Mouse (Mus musculus): ENCODE results near the gene Dnah11. TPM values are rescaled to one million over a fixed set of nuclear protein-coding genes. Genes with fewer than 3 reads are reported as not detected.

Gene Dnah11
- total RNA-seq (2018; cell fraction: chromatin; rRNA removed) = under 1 TPM in 1 of 26 experiments, not detected in 25; 0.09 TPM
- under 1 TPM in 1 of 26 experiments, not detected in 25; under 0.01 TPM for total RNA-seq (2018; cell fraction: cytosol; rRNA removed)
- total RNA-seq (2018; cell fraction: nucleus; rRNA removed) = not detected
- 0.03 TPM in 1 of 3 replicates, not detected in the others for polyA plus RNA-seq (2018)

GRCm38 (mm10) chr12:118198386-118199093, at the start of gene Dnah11:
Gene Dnah11 (minus strand): TSS chr12:118199043.
- H3K27ac ChIP-seq = no peak within 1 kb of the TSS
- H3K79me2 ChIP-seq (ENCODE audit: inconsistent target) = no peaks in the 10 kb centered on the region
- WGBS (ENCODE audit: missing documents) = under 1% methylated on average over 47 of the region's 47 CpGs
- no peaks in the 10 kb centered on the region for H3K36me3 ChIP-seq (ENCODE audit: inconsistent target)
- H3K4me3 ChIP-seq (ENCODE audit: inconsistent target) = no peak within 1 kb of the TSS

DNA sequence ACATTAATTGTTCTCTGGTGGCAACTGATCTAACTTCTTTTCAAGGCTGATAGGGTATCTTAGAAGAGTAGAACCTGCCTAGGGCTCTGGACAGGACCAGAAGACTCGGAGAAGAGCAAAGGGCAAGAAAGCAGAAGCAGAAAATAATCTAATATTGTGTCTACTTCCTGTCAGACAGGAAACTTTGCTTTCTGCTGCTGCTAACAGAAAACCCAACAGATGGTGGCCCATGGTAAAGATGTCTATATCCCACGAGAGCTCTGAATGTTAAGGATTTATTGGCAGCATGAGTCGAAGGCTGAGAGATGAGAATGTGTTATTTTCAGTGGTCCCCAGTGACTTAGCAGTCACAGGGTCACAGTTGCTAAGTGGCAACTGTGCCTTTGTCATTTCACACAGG, 22.3 kb upstream of the Dnah11 start:
- Histone ChIP-seq H3K36me3 (ENCODE audit: inconsistent target) (no peaks in the 10 kb centered on the region), H3K27ac (no peak overlapping the region), H3K4me3 (ENCODE audit: inconsistent target) (no peak overlapping the region), H3K79me2 (ENCODE audit: inconsistent target) (no peaks in the 10 kb centered on the region)
- 0% methylated on average over 3 of the region's 3 CpGs for WGBS (ENCODE audit: missing documents)

DNA sequence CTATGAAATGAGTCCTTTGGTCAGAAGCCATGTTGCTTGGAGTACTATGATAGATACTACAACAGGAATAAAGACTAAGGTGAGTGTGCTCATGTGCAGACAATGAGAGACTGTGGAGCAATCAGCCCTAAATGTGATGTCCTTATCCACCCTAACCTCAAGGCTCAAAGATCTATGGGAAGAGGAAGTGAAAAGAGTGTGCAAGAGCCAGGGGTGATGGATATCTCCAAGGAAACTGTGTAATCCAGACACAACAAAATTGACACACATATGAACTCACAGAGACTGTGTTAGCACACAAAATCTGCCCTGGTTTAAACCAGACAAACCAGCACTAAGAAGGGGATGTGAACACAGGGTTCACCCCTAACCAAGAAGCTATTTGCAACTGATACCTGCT, 21.2 kb upstream of the Dnah11 start:
- Histone ChIP-seq H3K27ac (no peak overlapping the region), H3K79me2 (ENCODE audit: inconsistent target) (no peaks in the 10 kb centered on the region), H3K4me3 (ENCODE audit: inconsistent target) (no peak overlapping the region), H3K36me3 (ENCODE audit: inconsistent target) (no peaks in the 10 kb centered on the region)

GRCm38 (mm10) chr12:118212163-118212562, 13.3 kb upstream of the Dnah11 start:
- 10% methylated on average over 2 of the region's 2 CpGs for WGBS (ENCODE audit: missing documents)
- H3K27ac ChIP-seq = no peak overlapping the region
- no peaks in the 10 kb centered on the region for H3K36me3 ChIP-seq (ENCODE audit: inconsistent target)
- no peaks in the 10 kb centered on the region for H3K79me2 ChIP-seq (ENCODE audit: inconsistent target)
- no peak overlapping the region for H3K4me3 ChIP-seq (ENCODE audit: inconsistent target)

DNA sequence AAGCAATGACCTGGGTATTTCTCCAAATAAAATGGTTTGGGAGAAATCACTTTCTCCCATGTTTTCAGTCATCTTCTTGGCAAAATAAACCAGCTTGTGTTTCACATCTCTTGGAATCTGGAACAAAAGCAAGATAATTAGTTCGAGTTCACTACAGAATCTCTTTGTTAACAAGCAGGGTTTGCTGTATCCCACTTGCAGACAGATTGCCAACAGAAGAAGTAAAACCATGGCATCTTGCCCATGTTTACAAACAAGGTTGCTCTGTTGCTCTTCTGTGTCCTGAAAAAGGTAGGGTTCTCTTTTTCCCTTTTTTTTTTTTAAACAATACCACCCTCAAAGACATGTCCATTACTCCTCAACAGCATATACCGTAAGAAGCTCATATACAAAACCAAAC, 2.3 kb downstream of the Dnah11 start:
- no peaks in the 10 kb centered on the region for H3K79me2 ChIP-seq (ENCODE audit: inconsistent target)
- no peak overlapping the region for H3K4me3 ChIP-seq (ENCODE audit: inconsistent target)
- WGBS (ENCODE audit: missing documents) = 92% methylated on average over 2 of the region's 2 CpGs
- no peaks in the 10 kb centered on the region for H3K36me3 ChIP-seq (ENCODE audit: inconsistent target)
- H3K27ac ChIP-seq = no peak overlapping the region

DNA sequence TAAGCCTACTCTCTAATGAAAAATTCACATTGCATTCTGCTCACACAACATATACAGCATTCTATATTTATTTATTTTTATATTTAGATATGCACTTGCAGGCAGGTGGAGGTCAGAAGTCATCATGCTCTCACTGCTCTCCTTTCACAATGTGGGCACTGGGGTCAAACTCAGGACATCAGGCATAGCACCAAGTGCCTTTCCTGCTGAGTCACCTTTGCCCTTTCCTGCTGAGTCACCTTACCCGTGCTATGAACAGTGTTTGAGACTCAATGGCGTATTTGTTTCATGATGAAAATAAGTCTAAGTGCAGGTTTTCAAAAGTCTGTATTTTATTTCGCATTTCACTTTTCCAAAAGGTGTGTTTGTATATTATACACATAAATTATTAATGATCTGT, 9.3 kb downstream of the Dnah11 start:
- WGBS (ENCODE audit: missing documents) = 51% methylated on average over 3 of the region's 3 CpGs
- no peak overlapping the region for H3K27ac ChIP-seq
- no peaks in the 10 kb centered on the region for H3K79me2 ChIP-seq (ENCODE audit: inconsistent target)
- H3K4me3 ChIP-seq (ENCODE audit: inconsistent target) = no peak overlapping the region
- no peaks in the 10 kb centered on the region for H3K36me3 ChIP-seq (ENCODE audit: inconsistent target)

GRCm38 (mm10) chr12:118187663-118188062, 11.2 kb downstream of the Dnah11 start:
- no peak overlapping the region for H3K27ac ChIP-seq
- no peaks in the 10 kb centered on the region for H3K36me3 ChIP-seq (ENCODE audit: inconsistent target)
- no peaks in the 10 kb centered on the region for H3K79me2 ChIP-seq (ENCODE audit: inconsistent target)
- 87% methylated on average over 2 of the region's 2 CpGs for WGBS (ENCODE audit: missing documents)
- no peak overlapping the region for H3K4me3 ChIP-seq (ENCODE audit: inconsistent target)

- H3K27ac ChIP-seq = no peak overlapping the region
- no peaks in the 10 kb centered on the region for H3K36me3 ChIP-seq (ENCODE audit: inconsistent target)
- H3K4me3 ChIP-seq (ENCODE audit: inconsistent target) = no peak overlapping the region
- 85% methylated on average over 4 of the region's 4 CpGs for WGBS (ENCODE audit: missing documents)
- H3K79me2 ChIP-seq (ENCODE audit: inconsistent target) = no peaks in the 10 kb centered on the region
Observed at GRCm38 (mm10) chr12:118186881-118187489, 11.9 kb downstream of the Dnah11 start.

DNA sequence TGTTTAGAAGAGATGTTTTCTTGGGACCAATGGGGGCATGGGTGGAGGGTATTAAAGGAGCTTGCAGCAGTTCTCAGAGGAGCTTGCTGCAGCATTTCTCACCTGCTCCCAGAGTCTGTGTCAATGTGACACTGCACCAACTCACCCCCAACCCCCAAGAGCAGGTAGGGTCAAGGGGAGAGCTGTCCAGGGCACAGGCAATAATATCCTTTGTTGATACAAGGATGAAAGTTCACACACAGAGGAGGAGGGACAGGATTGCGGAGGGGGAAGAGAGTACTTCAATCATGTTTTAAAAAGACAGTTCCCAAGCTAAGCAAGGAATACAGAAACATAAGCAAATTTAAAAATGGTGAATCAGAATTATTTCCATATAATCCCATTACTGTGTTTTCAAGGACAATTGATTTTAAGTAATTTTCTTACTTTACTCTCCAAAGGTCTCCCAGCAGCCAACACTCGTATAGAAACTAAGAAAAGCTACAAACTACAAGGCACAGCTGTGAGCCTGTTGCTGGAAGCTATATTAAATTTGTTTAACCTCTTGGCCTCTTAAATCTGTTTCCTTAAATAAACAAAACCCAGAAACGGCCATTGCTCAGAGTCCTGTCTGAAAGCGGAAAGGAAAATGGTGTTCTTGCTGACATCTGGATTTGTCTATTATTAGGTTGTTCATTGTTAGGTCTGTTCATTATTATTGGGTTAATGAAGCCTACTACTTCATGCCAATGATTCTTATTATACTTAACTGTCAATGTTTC, 12.5 kb downstream of the Dnah11 start:
- no peaks in the 10 kb centered on the region for H3K79me2 ChIP-seq (ENCODE audit: inconsistent target)
- H3K4me3 ChIP-seq (ENCODE audit: inconsistent target) = no peak overlapping the region
- H3K27ac ChIP-seq = no peak overlapping the region
- no peaks in the 10 kb centered on the region for H3K36me3 ChIP-seq (ENCODE audit: inconsistent target)
- 79% methylated on average over 4 of the region's 4 CpGs for WGBS (ENCODE audit: missing documents)

DNA sequence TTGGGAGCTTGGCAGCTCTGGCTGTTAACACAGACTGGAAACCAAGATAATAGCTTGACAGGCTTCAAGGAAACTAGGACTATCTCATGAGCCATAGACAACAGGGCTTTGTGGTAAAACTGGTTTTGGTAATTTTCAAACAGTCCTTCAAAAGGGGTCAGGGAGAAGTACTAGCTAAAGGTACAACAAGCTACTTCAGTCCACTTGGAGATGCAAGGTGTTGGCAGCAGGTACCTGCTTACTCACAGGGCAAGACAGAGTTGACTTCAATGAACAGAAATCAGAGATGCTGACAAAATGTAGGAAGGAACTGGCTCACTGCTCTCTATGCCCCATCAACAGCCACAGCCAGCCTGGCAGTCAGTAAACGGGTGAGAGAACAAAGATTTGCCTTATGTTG, 14.1 kb downstream of the Dnah11 start:
- WGBS (ENCODE audit: missing documents) = 70% methylated on average over 1 of the region's 1 CpGs
- H3K36me3 ChIP-seq (ENCODE audit: inconsistent target) = no peaks in the 10 kb centered on the region
- H3K4me3 ChIP-seq (ENCODE audit: inconsistent target) = no peak overlapping the region
- no peaks in the 10 kb centered on the region for H3K79me2 ChIP-seq (ENCODE audit: inconsistent target)
- no peak overlapping the region for H3K27ac ChIP-seq

- Histone ChIP-seq H3K27ac (no peak overlapping the region), H3K79me2 (ENCODE audit: inconsistent target) (no peaks in the 10 kb centered on the region), H3K4me3 (ENCODE audit: inconsistent target) (no peak overlapping the region), H3K36me3 (ENCODE audit: inconsistent target) (no peaks in the 10 kb centered on the region)
- WGBS (ENCODE audit: missing documents) = 98% methylated on average over 5 of the region's 5 CpGs
Observed at GRCm38 (mm10) chr12:118177756-118178155, 21.1 kb downstream of the Dnah11 start.

DNA sequence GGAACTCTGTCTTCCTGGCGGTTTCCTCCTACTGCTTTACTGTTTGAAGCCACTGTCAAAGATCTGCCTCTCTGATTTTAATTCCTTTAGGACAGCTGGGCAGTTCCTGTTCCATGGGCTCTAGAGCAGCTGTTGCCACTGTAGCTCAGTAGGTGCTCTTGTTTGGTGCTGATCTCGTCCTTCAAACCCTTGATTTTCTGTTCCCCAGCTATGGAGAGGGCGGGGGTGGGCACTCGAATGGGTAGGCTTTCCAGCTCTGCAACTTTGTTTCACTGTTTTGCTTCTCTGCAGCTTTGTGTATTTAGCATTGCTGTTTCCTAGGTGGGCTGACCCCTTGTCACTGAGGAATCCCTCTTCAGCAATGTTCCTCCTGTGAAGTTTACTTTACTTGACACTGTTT, 34.1 kb downstream of the Dnah11 start:
- no peak overlapping the region for H3K27ac ChIP-seq
- no peak overlapping the region for H3K4me3 ChIP-seq (ENCODE audit: inconsistent target)
- 80% methylated on average over 4 of the region's 4 CpGs for WGBS (ENCODE audit: missing documents)
- H3K79me2 ChIP-seq (ENCODE audit: inconsistent target) = no peaks in the 10 kb centered on the region
- no peaks in the 10 kb centered on the region for H3K36me3 ChIP-seq (ENCODE audit: inconsistent target)

DNA sequence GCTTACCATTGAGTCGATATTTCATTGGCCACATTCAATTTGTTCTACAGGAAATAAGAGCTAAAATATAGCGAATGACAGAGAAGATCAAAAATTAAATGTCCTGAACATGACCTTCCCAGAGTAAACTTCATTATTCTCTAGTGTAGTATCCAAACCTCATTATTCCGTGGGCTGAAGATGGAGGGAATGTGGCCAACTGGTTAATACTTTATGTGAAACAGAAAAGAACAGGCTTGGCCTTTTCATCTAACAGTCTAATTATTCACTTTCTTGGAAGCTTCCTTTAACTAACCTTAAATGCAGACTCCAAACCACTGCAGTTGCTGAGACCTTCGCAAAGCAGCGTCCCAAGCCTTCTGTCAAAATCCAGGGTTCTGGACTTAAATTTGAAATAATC, 41.9 kb downstream of the Dnah11 start:
- no peaks in the 10 kb centered on the region for H3K79me2 ChIP-seq (ENCODE audit: inconsistent target)
- H3K4me3 ChIP-seq (ENCODE audit: inconsistent target) = no peak overlapping the region
- no peaks in the 10 kb centered on the region for H3K36me3 ChIP-seq (ENCODE audit: inconsistent target)
- H3K27ac ChIP-seq = no peak overlapping the region
- 93% methylated on average over 5 of the region's 5 CpGs for WGBS (ENCODE audit: missing documents)

DNA sequence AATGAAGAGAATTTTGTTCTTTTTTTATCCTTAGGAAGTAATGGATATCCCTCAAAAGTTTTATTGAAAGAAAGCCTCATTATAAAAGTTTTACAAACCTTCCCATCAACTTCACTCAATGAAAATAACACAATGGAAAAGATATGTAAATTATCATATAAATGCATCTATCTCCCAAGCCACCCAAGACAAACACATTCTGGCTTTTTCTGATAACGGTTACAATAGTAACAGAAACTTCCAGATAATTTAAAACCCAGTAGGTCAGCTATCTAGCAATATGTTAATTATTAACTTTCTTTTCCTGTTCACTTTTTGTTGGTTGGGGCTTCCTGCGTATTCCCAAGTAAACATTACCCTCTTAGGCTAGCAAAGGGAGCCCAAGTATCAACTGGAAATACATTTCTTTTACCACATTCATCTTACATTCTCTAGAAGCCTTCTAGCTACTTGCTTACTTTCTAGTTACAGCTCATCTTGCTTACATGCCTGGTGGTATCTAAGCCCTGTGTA, 51.3 kb downstream of the Dnah11 start:
- H3K79me2 ChIP-seq (ENCODE audit: inconsistent target) = no peaks in the 10 kb centered on the region
- WGBS (ENCODE audit: missing documents) = 96% methylated on average over 2 of the region's 2 CpGs
- H3K4me3 ChIP-seq (ENCODE audit: inconsistent target) = no peak overlapping the region
- H3K27ac ChIP-seq = no peak overlapping the region
- no peaks in the 10 kb centered on the region for H3K36me3 ChIP-seq (ENCODE audit: inconsistent target)

GRCm38 (mm10) chr12:118128116-118128515, 70.7 kb downstream of the Dnah11 start:
- WGBS (ENCODE audit: missing documents) = 14% methylated on average over 4 of the region's 4 CpGs
- no peaks in the 10 kb centered on the region for H3K79me2 ChIP-seq (ENCODE audit: inconsistent target)
- H3K36me3 ChIP-seq (ENCODE audit: inconsistent target) = no peaks in the 10 kb centered on the region
- H3K4me3 ChIP-seq (ENCODE audit: inconsistent target) = no peak overlapping the region
- H3K27ac ChIP-seq = no peak overlapping the region

All from macrophage (primary cell).